Mouse (Mus musculus) forebrain, embryonic 12.5 days (tissue): ENCODE results near the gene Ccdc85c. TPM values are rescaled to one million over a fixed set of nuclear protein-coding genes. Genes with fewer than 3 reads are reported as not detected.
A peak's percentile ranks its signal among the peaks of the same experiment; 100 is the strongest.

Experiments
- ATAC-seq: fragments of 200-750 bp; cut with Nextera tagmentation; 2 replicates; pipeline ENCODE4 v1.8.0; 2017; ENCODE audit warnings: moderate TSS enrichment; ENCODE audit not compliant: low FRiP score
- H3K27ac ChIP-seq: fragments of 300-500 bp; sonication (generic); 2 replicates; pipeline ENCODE4 v1.5.1; 2016; ENCODE audit warnings: mild to moderate bottlenecking
- H3K27me3 ChIP-seq: fragments of 300-500 bp; sonication (generic); 2 replicates; pipeline ENCODE4 v1.6.1; 2016; ENCODE audit warnings: mild to moderate bottlenecking
- H3K36me3 ChIP-seq: fragments of 300-500 bp; sonication (generic); replicated peaks from 2 replicates; pipeline ENCODE4 v1.6.1; 2016; ENCODE audit warnings: mild to moderate bottlenecking
- H3K4me1 ChIP-seq: fragments of 300-500 bp; sonication (generic); 2 replicates; pipeline ENCODE4 v1.6.1; 2016
- H3K4me2 ChIP-seq: fragments of 300-500 bp; sonication (generic); 2 replicates; pipeline ENCODE4 v1.6.1; 2016; ENCODE audit warnings: mild to moderate bottlenecking, moderate library complexity
- H3K4me3 ChIP-seq: fragments of 300-500 bp; sonication (generic); replicated peaks from 2 replicates; pipeline ENCODE4 v1.5.1; 2016; ENCODE audit warnings: mild to moderate bottlenecking
- H3K9ac ChIP-seq: fragments of 300-500 bp; sonication (generic); 2 replicates; pipeline ENCODE4 v1.6.1; 2016; ENCODE audit warnings: mild to moderate bottlenecking
- H3K9me3 ChIP-seq: fragments of 300-500 bp; sonication (generic); 2 replicates; pipeline ENCODE4 v1.6.1; 2016
- whole genome bisulfite sequencing: fragments of 180-500 bp; shearing (Covaris S2); methylation state at CpG from one replicate; pipeline ENCODE4 v1.1.7; 2016; 5-methylcytosine and 5-hydroxymethylcytosine counted together
- polyA plus RNA-seq: library from polyadenylated mRNA; unstranded; fragments of >200 nt; fragmentation: Nextera tagmentation; extraction: Ambion mirVana; gene quantifications from 2 replicates; pipeline ENCODE4 v1.2.1, GENCODE M21; 2016

Ccdc85c gene
- polyA plus RNA-seq, 1 experiment from 2014 or later = 10.7 TPM

GRCm38 (mm10) chr12:108242243-108242745 is 32.9 kb downstream of the Ccdc85c start:
- no peaks in the 10 kb centered on the region for H3K36me3 ChIP-seq
- H3K27me3 ChIP-seq = no peaks in the 10 kb centered on the region
- no peak overlapping the region for H3K4me3 ChIP-seq
- H3K9ac ChIP-seq = no peak overlapping the region
- H3K27ac ChIP-seq = no peak overlapping the region
- H3K9me3 ChIP-seq = no peaks in the 10 kb centered on the region
- no peak for ATAC-seq
- no peak overlapping the region for H3K4me2 ChIP-seq
- WGBS = 46% methylated on average over 20 of the region's 20 CpGs
- H3K4me1 ChIP-seq = peaks cover 100% of the 10 kb centered on the region

GRCm38 (mm10) chr12:108241626-108242025 is 33.6 kb downstream of the Ccdc85c start:
- Histone ChIP-seq H3K27me3 (no peaks in the 10 kb centered on the region), H3K27ac (peak overlapping the region; percentile 82), H3K9ac (0 out of 2 replicates have a peak overlapping the region, but pooled peaks have one; percentile 43), H3K9me3 (no peaks in the 10 kb centered on the region), H3K4me3 (no peak overlapping the region), H3K4me1 (peaks cover 100% of the 10 kb centered on the region), H3K4me2 (peak overlapping the region; percentile 38), H3K36me3 (no peaks in the 10 kb centered on the region)
- no peak for ATAC-seq
- WGBS = 39% methylated on average over 6 of the region's 6 CpGs

GRCm38 (mm10) chr12:108240953-108241588 is 34.2 kb downstream of the Ccdc85c start:
- peak; percentile 65 for ATAC-seq
- Histone ChIP-seq H3K4me2 (peak overlapping the region; percentile 38), H3K4me1 (peaks cover 98% of the 10 kb centered on the region), H3K27me3 (no peaks in the 10 kb centered on the region), H3K9me3 (no peaks in the 10 kb centered on the region), H3K4me3 (no peak overlapping the region), H3K36me3 (no peaks in the 10 kb centered on the region), H3K9ac (peak overlapping the region; percentile 43), H3K27ac (peak overlapping the region; percentile 82)
- 9% methylated on average over 21 of the region's 21 CpGs for WGBS

GRCm38 (mm10) chr12:108240401-108240890 is 34.8 kb downstream of the Ccdc85c start:
- Histone ChIP-seq H3K9ac (peak overlapping the region; percentile 43), H3K4me2 (peak overlapping the region; percentile 38), H3K36me3 (no peaks in the 10 kb centered on the region), H3K27ac (peak overlapping the region; percentile 82), H3K4me1 (peaks cover 98% of the 10 kb centered on the region), H3K9me3 (no peaks in the 10 kb centered on the region), H3K27me3 (no peaks in the 10 kb centered on the region), H3K4me3 (no peak overlapping the region)
- ATAC-seq = no peak
- WGBS = 59% methylated on average over 13 of the region's 13 CpGs

GRCm38 (mm10) chr12:108239441-108239840 is 35.8 kb downstream of the Ccdc85c start:
- 33% methylated on average over 5 of the region's 5 CpGs for WGBS

GRCm38 (mm10) chr12:108238395-108239035 is 36.7 kb downstream of the Ccdc85c start:
- H3K27me3 ChIP-seq = no peaks in the 10 kb centered on the region
- no peak for ATAC-seq
- no peak overlapping the region for H3K4me3 ChIP-seq
- H3K9me3 ChIP-seq = no peaks in the 10 kb centered on the region
- WGBS = 87% methylated on average over 17 of the region's 17 CpGs
- no peaks in the 10 kb centered on the region for H3K36me3 ChIP-seq
- H3K4me2 ChIP-seq = no peak overlapping the region
- H3K27ac ChIP-seq = no peak overlapping the region
- H3K9ac ChIP-seq = no peak overlapping the region
- peaks cover 85% of the 10 kb centered on the region for H3K4me1 ChIP-seq

More at GRCm38 (mm10) chr12:108239441-108239840, 35.8 kb downstream of the Ccdc85c start:
- Histone ChIP-seq H3K4me2 (peak overlapping the region; percentile 24), H3K4me3 (no peak overlapping the region), H3K9ac (peak overlapping the region; percentile 22; the same call in 1 of the 2 replicates), H3K4me1 (peaks cover 95% of the 10 kb centered on the region), H3K27me3 (no peaks in the 10 kb centered on the region), H3K36me3 (no peaks in the 10 kb centered on the region), H3K9me3 (no peaks in the 10 kb centered on the region), H3K27ac (peak overlapping the region; percentile 82)
- ATAC-seq = peak; percentile 37; the same call in 1 of the 2 replicates

- Histone ChIP-seq H3K36me3 (no peaks in the 10 kb centered on the region), H3K27ac (no peak overlapping the region), H3K27me3 (no peaks in the 10 kb centered on the region), H3K4me3 (no peak overlapping the region), H3K4me1 (peaks cover 78% of the 10 kb centered on the region), H3K4me2 (no peak overlapping the region), H3K9me3 (0 out of 2 replicates have a peak, but pooled peaks cover 6% of the 10 kb centered on the region), H3K9ac (0 out of 2 replicates have a peak overlapping the region, but pooled peaks have one; percentile 5)
- 84% methylated on average over 6 of the region's 6 CpGs for WGBS
- ATAC-seq = no peak
These were observed 37.8 kb downstream of the Ccdc85c start for GRCm38 (mm10) chr12:108237300-108238006.

- Histone ChIP-seq H3K4me2 (no peak overlapping the region), H3K4me3 (no peak overlapping the region), H3K36me3 (no peaks in the 10 kb centered on the region), H3K9me3 (0 out of 2 replicates have a peak, but pooled peaks cover 6% of the 10 kb centered on the region), H3K9ac (no peak overlapping the region), H3K27ac (no peak overlapping the region), H3K4me1 (peaks cover 78% of the 10 kb centered on the region), H3K27me3 (no peaks in the 10 kb centered on the region)
- WGBS = 65% methylated on average over 18 of the region's 18 CpGs
- ATAC-seq = no peak
These were observed 39.2 kb downstream of the Ccdc85c start for GRCm38 (mm10) chr12:108235976-108236555.

GRCm38 (mm10) chr12:108234832-108235602 is 40.2 kb downstream of the Ccdc85c start:
- no peaks in the 10 kb centered on the region for H3K36me3 ChIP-seq
- no peak for ATAC-seq
- no peak overlapping the region for H3K27ac ChIP-seq
- 0 out of 2 replicates have a peak, but pooled peaks cover 6% of the 10 kb centered on the region for H3K9me3 ChIP-seq
- no peak overlapping the region for H3K9ac ChIP-seq
- no peaks in the 10 kb centered on the region for H3K27me3 ChIP-seq
- WGBS = 85% methylated on average over 14 of the region's 14 CpGs
- H3K4me1 ChIP-seq = peaks cover 72% of the 10 kb centered on the region
- H3K4me3 ChIP-seq = no peak overlapping the region
- no peak overlapping the region for H3K4me2 ChIP-seq

GRCm38 (mm10) chr12:108233736-108234135 is 41.5 kb downstream of the Ccdc85c start:
- ATAC-seq = no peak

GRCm38 (mm10) chr12:108231901-108232300 is 43.3 kb downstream of the Ccdc85c start:
- H3K27ac ChIP-seq = peak overlapping the region; percentile 53; the same call in 1 of the 2 replicates
- H3K9me3 ChIP-seq = 0 out of 2 replicates have a peak, but pooled peaks cover 6% of the 10 kb centered on the region
- H3K4me3 ChIP-seq = no peak overlapping the region
- WGBS = 43% methylated on average over 9 of the region's 9 CpGs
- H3K9ac ChIP-seq = no peak overlapping the region
- H3K27me3 ChIP-seq = no peaks in the 10 kb centered on the region
- no peak overlapping the region for H3K4me2 ChIP-seq
- H3K36me3 ChIP-seq = no peaks in the 10 kb centered on the region
- peaks cover 64% of the 10 kb centered on the region for H3K4me1 ChIP-seq
- ATAC-seq = no peak

More at GRCm38 (mm10) chr12:108233736-108234135, 41.5 kb downstream of the Ccdc85c start:
- H3K9me3 ChIP-seq = 0 out of 2 replicates have a peak, but pooled peaks cover 6% of the 10 kb centered on the region
- H3K4me3 ChIP-seq = no peak overlapping the region
- no peaks in the 10 kb centered on the region for H3K27me3 ChIP-seq
- no peak overlapping the region for H3K27ac ChIP-seq
- no peak overlapping the region for H3K4me2 ChIP-seq
- WGBS = 91% methylated on average over 6 of the region's 6 CpGs
- H3K36me3 ChIP-seq = no peaks in the 10 kb centered on the region
- H3K9ac ChIP-seq = no peak overlapping the region
- H3K4me1 ChIP-seq = peaks cover 72% of the 10 kb centered on the region
